Mouse (Mus musculus): ENCODE data around the gene Olfr356.

The Olfr356 gene

GRCm38 (mm10) chr2:36936821-36937220 is at the start of gene Olfr356:
Gene Olfr356, plus strand, starts transcription at chr2:36937121.
- no peak for DNase-seq (ENCODE audit: extremely low spot score)

GRCm38 (mm10) chr2:36892836-36893235 is 44.1 kb upstream of the Olfr356 start, which contains the start of gene Olfr353:
Gene Olfr353, minus strand, starts transcription at chr2:36892936.
- DNase-seq (ENCODE audit: extremely low spot score): no peak

GRCm38 (mm10) chr2:36897114-36897513 is 39.8 kb upstream of the Olfr356 start:
- DNase-seq (ENCODE audit: extremely low spot score): no peak

- DNase-seq (ENCODE audit: extremely low spot score): no peak
Measured at GRCm38 (mm10) chr2:36905380-36905779, 31.5 kb upstream of the Olfr356 start, which contains the start of gene Olfr354. Gene Olfr354, plus strand, starts transcription at chr2:36905680.

- no peak for DNase-seq (ENCODE audit: extremely low spot score)
Measured at GRCm38 (mm10) chr2:36928797-36929196, 8.1 kb upstream of the Olfr356 start, which contains the start of gene Olfr355. Gene Olfr355, minus strand, starts transcription at chr2:36928897.
